Mouse (Mus musculus): ENCODE data around the gene Dnmbp.

GRCm38 (mm10) chr19:43906492-43906891, 33.5 kb downstream of the Dnmbp start:
- TF ChIP-seq CTCF (IDR thresholded peaks at IDR 0.05; ENCODE audit: extremely low read depth, insufficient read depth, insufficient read length, insufficient replicate concordance) (no peak), POLR2A (IDR thresholded peaks at IDR 0.05; ENCODE audit: low read depth, low read length) (no peak)

Measured in spleen, adult 2 months (tissue).